Mouse (Mus musculus) embryonic facial prominence, embryonic 11.5 days (tissue): ENCODE results near the gene Syt5. TPM values are rescaled to one million over a fixed set of nuclear protein-coding genes. Genes with fewer than 3 reads are reported as not detected.
"Not testable (repeated sequence)": the region's sequence is repeated elsewhere in the genome, so short reads cannot be mapped to it uniquely, and the experiment has no call there.

Source experiments
- ATAC-seq: fragments of 200-750 bp; cut with Nextera tagmentation; replicated peaks from 2 replicates; pipeline ENCODE4 v1.8.0; 2017; ENCODE audit warnings: low read depth; ENCODE audit not compliant: insufficient number of reproducible peaks, low FRiP score, low TSS enrichment
- DNase-seq: peaks from one replicate; pipeline ENCODE4 v3.0.0-alpha.2; 2015; ENCODE audit warnings: low spot score
- H3K27ac ChIP-seq: fragments of 300-500 bp; sonication (generic); replicated peaks from 2 replicates; pipeline ENCODE4 v1.5.1; 2014; ENCODE audit warnings: mild to moderate bottlenecking, low read depth, low read length, control low read depth
- H3K27me3 ChIP-seq: fragments of 300-500 bp; sonication (generic); 2 replicates; pipeline ENCODE4 v1.6.1; 2014; ENCODE audit warnings: mild to moderate bottlenecking, low read length, moderate library complexity, mixed read lengths; ENCODE audit not compliant: control insufficient read depth, insufficient read depth
- H3K36me3 ChIP-seq: fragments of 300-500 bp; sonication (generic); replicated peaks from 2 replicates; pipeline ENCODE4 v1.6.1; 2014; ENCODE audit warnings: low read depth, mild to moderate bottlenecking, low read length, moderate library complexity, mixed read lengths; ENCODE audit not compliant: control insufficient read depth, insufficient read depth
- H3K4me1 ChIP-seq: fragments of 300-500 bp; sonication (generic); 2 replicates; pipeline ENCODE4 v1.6.1; 2014; ENCODE audit warnings: low read length, mixed read lengths; ENCODE audit not compliant: control insufficient read depth, insufficient read depth
- H3K4me2 ChIP-seq: fragments of 300-500 bp; sonication (generic); 2 replicates; pipeline ENCODE4 v1.6.1; 2014; ENCODE audit warnings: low read depth, mild to moderate bottlenecking, control low read depth, low read length, moderate library complexity
- H3K4me3 ChIP-seq: fragments of 300-500 bp; sonication (generic); 2 replicates; pipeline ENCODE4 v1.5.1; 2014; ENCODE audit warnings: low read depth, low read length, control low read depth
- H3K9ac ChIP-seq: fragments of 300-500 bp; sonication (generic); replicated peaks from 2 replicates; pipeline ENCODE4 v1.6.1; 2014; ENCODE audit warnings: mild to moderate bottlenecking, control low read depth, low read length
- H3K9me3 ChIP-seq: fragments of 300-500 bp; sonication (generic); replicated peaks from 2 replicates; pipeline ENCODE4 v1.6.1; 2016; ENCODE audit warnings: mild to moderate bottlenecking, low read length, inconsistent platforms, mixed read lengths; ENCODE audit not compliant: control insufficient read depth
- WGBS: fragments of 180-500 bp; shearing (Covaris S2); extraction: QIAGEN DNeasy Blood & Tissue Kit; methylation state at CpG from one replicate; pipeline ENCODE4 v1.1.7; 2014; 5-methylcytosine and 5-hydroxymethylcytosine counted together
- polyA plus RNA-seq: library from polyadenylated mRNA; unstranded; fragments of >200 nt; fragmentation: Nextera tagmentation; extraction: Ambion mirVana; gene quantifications from 2 replicates; pipeline ENCODE4 v1.2.1, GENCODE M21; 2014

Gene Syt5
- polyA plus RNA-seq, 1 experiment from 2014 or later = 4.8 TPM

GRCm38 (mm10) chr7:4546050-4546449, 1.3 kb downstream of the Syt5 start:
- no peak overlapping the region; the same call in 1 of the 2 replicates for H3K9ac ChIP-seq
- no peaks in the 10 kb centered on the region; the same call in 1 of the 2 replicates for H3K4me1 ChIP-seq
- WGBS = 70% methylated on average over 15 of the region's 15 CpGs
- peaks cover 2% of the 10 kb centered on the region; the same call in 1 of the 2 replicates for H3K27me3 ChIP-seq
- H3K36me3 ChIP-seq = no peaks in the 10 kb centered on the region
- H3K4me3 ChIP-seq = no peak overlapping the region
- H3K27ac ChIP-seq = no peak overlapping the region
- ATAC-seq = peak; percentile 5; the same call in 1 of the 2 replicates
- DNase-seq = no peak
- peak overlapping the region; percentile 65 for H3K4me2 ChIP-seq
- no peaks in the 10 kb centered on the region for H3K9me3 ChIP-seq

- DNase-seq = no peak
- no peak overlapping the region for H3K4me2 ChIP-seq
- H3K27me3 ChIP-seq = peaks cover 2% of the 10 kb centered on the region; the same call in 1 of the 2 replicates
- H3K36me3 ChIP-seq = no peaks in the 10 kb centered on the region
- no peak overlapping the region for H3K27ac ChIP-seq
- 35% methylated on average over 17 of the region's 17 CpGs for WGBS
- no peak for ATAC-seq
- no peaks in the 10 kb centered on the region for H3K9me3 ChIP-seq
- H3K9ac ChIP-seq = no peak overlapping the region
- no peak overlapping the region for H3K4me3 ChIP-seq
- H3K4me1 ChIP-seq = no peaks in the 10 kb centered on the region; the same call in 1 of the 2 replicates
Observed at GRCm38 (mm10) chr7:4542013-4542412, 5.3 kb downstream of the Syt5 start.

GRCm38 (mm10) chr7:4541344-4541743, 6.0 kb downstream of the Syt5 start:
- no peaks in the 10 kb centered on the region for H3K27me3 ChIP-seq
- H3K27ac ChIP-seq = no peak overlapping the region
- WGBS = 62% methylated on average over 5 of the region's 5 CpGs
- H3K36me3 ChIP-seq = no peaks in the 10 kb centered on the region
- no peaks in the 10 kb centered on the region; the same call in 1 of the 2 replicates for H3K4me1 ChIP-seq
- H3K9ac ChIP-seq = no peak overlapping the region
- no peaks in the 10 kb centered on the region for H3K9me3 ChIP-seq
- DNase-seq (no peak), ATAC-seq (no peak)
- H3K4me2 ChIP-seq = no peak overlapping the region
- H3K4me3 ChIP-seq = no peak overlapping the region

GRCm38 (mm10) chr7:4539019-4539418, 8.3 kb downstream of the Syt5 start:
- no peaks in the 10 kb centered on the region for H3K27me3 ChIP-seq
- H3K36me3 ChIP-seq = no peaks in the 10 kb centered on the region
- ATAC-seq = no peak

GRCm38 (mm10) chr7:4537181-4537580, 10.2 kb downstream of the Syt5 start:
- no peaks in the 10 kb centered on the region for H3K9me3 ChIP-seq
- no peak overlapping the region for H3K4me3 ChIP-seq
- no peaks in the 10 kb centered on the region for H3K27me3 ChIP-seq
- H3K9ac ChIP-seq = no peak overlapping the region
- H3K4me2 ChIP-seq = no peak overlapping the region
- no peaks in the 10 kb centered on the region for H3K4me1 ChIP-seq
- ATAC-seq (no peak), DNase-seq (no peak)
- 49% methylated on average over 4 of the region's 4 CpGs for WGBS
- H3K27ac ChIP-seq = no peak overlapping the region
- H3K36me3 ChIP-seq = no peaks in the 10 kb centered on the region

More at GRCm38 (mm10) chr7:4539019-4539418, 8.3 kb downstream of the Syt5 start:
- no peaks in the 10 kb centered on the region for H3K4me1 ChIP-seq
- WGBS = 84% methylated on average over 2 of the region's 2 CpGs
- no peak overlapping the region for H3K4me2 ChIP-seq
- no peak overlapping the region for H3K4me3 ChIP-seq
- no peaks in the 10 kb centered on the region for H3K9me3 ChIP-seq
- no peak overlapping the region for H3K9ac ChIP-seq
- H3K27ac ChIP-seq = no peak overlapping the region
- DNase-seq = no peak

GRCm38 (mm10) chr7:4536369-4536768, 11.0 kb downstream of the Syt5 start:
- Histone ChIP-seq H3K4me1 (no peaks in the 10 kb centered on the region), H3K9me3 (no peaks in the 10 kb centered on the region), H3K9ac (no peak overlapping the region), H3K27ac (no peak overlapping the region), H3K36me3 (no peaks in the 10 kb centered on the region), H3K4me2 (no peak overlapping the region), H3K27me3 (no peaks in the 10 kb centered on the region), H3K4me3 (no peak overlapping the region)
- DNase-seq (no peak), ATAC-seq (no peak)
- 84% methylated on average over 4 of the region's 4 CpGs for WGBS

GRCm38 (mm10) chr7:4532005-4532729, 15.2 kb downstream of the Syt5 start, which contains the start of gene Dnaaf3:
TSS of gene Dnaaf3 (minus strand) at chr7:4532453.
- Histone ChIP-seq H3K4me3 (peak within 1 kb of the TSS; percentile 33), H3K27me3 (no peaks in the 10 kb centered on the region), H3K9ac (peak within 1 kb of the TSS; percentile 25; the same call in 1 of the 2 replicates), H3K9me3 (no peaks in the 10 kb centered on the region), H3K4me1 (no peaks in the 10 kb centered on the region), H3K4me2 (peak within 1 kb of the TSS; percentile 51), H3K27ac (no peak within 1 kb of the TSS), H3K36me3 (no peaks in the 10 kb centered on the region)
- 3% methylated on average over 28 of the region's 28 CpGs for WGBS
- DNase-seq = peak; percentile 92
- peak; percentile 89 for ATAC-seq

- not testable (repeated sequence) for H3K27me3 ChIP-seq, ATAC-seq, H3K4me1 ChIP-seq, H3K36me3 ChIP-seq, H3K4me2 ChIP-seq, H3K4me3 ChIP-seq, H3K9ac ChIP-seq, H3K27ac ChIP-seq, DNase-seq, H3K9me3 ChIP-seq
- 44% methylated on average over 8 of the region's 8 CpGs for WGBS
Observed at GRCm38 (mm10) chr7:4530166-4530565, 17.2 kb downstream of the Syt5 start.
